Mouse (Mus musculus): Measurements from ENCODE around the gene Zfp541.

Zfp541 gene

DNA sequence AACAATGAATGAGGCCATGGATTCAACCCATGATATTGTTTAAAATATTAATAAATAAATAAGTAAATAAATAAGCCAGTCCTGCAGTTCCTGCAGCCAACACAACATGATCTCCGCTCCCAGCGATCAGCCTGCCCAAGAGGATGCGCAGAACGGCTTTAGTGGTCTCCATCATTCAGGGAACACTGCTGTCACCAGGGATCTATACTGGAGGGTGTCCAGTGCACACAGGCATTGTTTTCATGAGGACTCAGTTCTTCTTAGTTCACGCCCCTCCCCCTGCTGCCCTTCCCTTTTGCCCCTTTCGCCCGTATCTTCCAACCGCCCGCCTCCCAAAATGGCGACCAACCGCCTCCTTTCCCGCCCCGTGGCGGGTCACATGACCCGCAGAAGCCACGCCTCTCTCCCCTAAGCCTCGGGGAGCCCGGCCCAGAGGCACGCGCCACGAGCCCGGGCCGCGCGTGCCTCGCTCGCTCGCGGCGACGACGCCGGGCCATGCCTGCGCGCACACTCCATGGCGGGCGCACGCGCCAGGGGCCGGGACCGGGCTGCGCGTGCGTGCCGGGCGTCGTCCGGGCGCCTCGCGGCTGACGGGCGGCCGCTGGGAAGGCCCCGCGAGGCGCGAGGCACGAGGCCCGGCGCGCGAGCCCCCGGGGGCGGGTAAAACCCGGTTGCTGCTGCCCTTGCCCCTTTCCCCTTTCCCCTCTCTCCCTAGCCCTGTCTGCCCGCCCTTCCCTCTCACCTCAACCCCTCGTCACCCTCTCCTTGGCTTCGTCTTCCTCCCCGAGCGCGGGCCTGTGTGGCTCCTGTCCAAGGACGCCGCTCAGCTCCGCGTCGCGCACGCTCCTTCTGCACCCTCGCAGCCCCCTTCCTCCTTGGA is at the start of gene Zfp541:
Zfp541 (plus strand) TSS at position 596 of the 880 bp plus-strand sequence.
- DNase-seq (ENCODE audit: low read depth, low spot score): no peak

DNA sequence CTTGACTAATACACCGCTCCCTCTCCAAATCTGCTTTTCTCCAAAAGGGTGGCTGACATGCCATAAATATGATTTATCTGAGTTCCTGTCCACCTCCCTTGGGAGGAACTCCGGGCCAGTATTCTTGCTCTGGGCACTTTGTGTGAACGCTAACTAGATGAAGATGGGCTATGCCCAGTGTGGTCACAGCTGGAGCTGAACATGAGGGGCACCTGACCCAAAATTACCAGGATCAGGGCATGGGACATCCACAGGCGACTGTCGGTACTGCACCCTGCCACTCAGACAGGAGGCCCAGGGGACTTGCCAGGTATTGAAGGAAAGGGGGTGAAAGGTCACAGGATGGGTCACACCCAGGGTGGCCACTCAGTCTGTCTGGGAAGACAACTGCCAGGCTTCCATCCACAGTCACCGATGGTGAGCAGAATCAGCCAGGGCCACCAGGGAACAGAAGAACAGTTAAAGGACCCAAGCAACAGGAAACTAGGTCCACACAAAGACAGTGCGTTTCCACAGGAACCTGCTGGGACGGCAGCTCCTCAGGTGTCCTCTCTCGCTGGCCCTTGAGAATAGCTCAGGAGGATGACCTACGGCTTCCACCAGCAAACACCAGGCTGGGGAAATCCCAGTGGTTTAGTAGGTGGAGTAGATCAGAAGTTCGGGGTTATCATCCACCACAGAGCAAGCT is 48.9 kb upstream of the Zfp541 start:
- DNase-seq (ENCODE audit: low read depth, low spot score): peak; percentile 45

GRCm38 (mm10) chr7:16013722-16014275 is 47.8 kb upstream of the Zfp541 start:
- DNase-seq (ENCODE audit: low read depth, low spot score): no peak

DNA sequence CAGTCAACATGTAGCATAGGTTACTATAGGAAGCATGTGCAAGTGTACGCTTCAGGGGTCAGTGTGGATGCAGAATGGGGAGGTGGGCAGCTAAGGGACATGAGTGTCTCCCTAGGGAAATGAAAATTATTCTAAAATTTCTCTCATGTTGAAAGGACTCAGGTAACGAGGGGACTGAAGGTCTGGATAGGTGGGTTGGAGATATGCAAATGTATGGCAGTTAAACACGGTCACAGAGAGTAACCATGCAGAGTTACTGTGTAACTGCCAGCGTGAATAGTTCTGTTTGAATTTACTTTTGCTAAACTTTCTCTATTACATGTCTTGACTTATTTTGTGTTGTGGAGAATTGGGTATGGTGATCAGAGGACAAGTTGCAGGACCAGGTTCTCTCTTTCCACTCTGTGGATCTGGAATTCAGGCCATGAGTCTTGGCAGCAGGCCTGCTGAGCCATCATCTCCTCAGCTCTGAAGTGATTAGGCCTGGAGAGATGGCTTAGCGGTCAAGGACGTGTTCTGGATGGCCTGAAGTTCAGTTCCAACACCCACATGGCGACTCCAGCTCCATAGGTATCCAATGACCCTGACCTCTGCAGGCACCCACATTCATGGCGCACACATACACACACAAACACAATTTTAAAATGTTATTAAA is 47.0 kb upstream of the Zfp541 start:
- no peak for DNase-seq (ENCODE audit: low read depth, low spot score)

DNA sequence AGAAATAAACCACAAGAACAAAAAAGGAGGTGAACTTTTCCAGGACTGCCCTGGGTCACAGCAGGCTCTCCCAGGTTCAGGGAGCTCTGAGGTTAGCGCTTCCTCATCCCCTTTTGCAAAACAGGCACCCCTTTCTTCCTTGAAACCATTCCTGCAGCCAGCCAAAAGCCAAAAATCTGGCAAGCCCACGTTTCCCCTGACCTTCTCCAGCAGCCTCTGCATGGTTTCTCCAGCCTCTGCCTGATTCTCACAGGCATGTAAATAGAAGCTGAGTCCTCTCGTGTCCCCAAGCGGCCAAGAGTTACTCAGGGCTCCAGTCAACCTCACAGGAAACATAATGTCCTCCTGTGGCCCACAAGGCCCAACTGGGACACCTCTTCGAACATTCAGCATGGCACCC is 46.2 kb upstream of the Zfp541 start:
- no peak for DNase-seq (ENCODE audit: low read depth, low spot score)

DNA sequence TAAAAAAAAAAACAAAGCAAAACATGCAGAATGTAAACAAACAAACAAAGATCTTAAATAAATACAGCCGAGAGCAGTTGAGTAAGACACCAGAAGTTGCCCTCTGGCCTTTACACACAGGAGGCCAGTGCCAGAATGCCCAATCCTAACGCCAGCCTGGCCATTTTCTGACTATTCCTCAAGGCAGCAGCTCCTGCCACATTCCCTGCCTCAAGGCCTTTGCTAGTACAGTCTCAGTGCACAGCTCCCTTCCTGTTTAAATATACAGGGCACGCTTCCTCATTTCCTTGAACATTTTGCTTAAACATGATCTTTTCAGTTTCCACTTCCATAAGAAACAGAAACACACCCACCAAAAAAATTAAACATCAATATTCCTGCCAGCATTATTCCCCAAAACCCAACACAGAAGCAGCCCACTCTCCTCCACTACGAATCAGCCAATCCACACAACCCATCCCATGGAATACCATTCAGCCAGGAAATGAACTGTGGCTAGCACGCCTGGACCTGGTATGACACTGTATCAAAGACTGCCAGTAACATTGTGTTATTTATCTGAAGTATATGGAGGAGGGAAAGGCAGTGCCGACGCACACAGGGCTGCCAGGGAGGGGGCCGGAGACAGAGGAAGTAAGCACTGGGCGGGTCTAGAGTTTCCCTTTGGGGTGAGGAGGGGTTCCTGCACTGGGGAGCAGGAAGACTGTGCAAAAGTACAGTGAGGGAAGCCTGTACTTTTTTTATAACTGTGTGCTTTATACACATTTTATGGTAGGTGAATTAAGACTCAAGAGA is 43.4 kb upstream of the Zfp541 start:
- DNase-seq (ENCODE audit: low read depth, low spot score): peak; percentile 70

DNA sequence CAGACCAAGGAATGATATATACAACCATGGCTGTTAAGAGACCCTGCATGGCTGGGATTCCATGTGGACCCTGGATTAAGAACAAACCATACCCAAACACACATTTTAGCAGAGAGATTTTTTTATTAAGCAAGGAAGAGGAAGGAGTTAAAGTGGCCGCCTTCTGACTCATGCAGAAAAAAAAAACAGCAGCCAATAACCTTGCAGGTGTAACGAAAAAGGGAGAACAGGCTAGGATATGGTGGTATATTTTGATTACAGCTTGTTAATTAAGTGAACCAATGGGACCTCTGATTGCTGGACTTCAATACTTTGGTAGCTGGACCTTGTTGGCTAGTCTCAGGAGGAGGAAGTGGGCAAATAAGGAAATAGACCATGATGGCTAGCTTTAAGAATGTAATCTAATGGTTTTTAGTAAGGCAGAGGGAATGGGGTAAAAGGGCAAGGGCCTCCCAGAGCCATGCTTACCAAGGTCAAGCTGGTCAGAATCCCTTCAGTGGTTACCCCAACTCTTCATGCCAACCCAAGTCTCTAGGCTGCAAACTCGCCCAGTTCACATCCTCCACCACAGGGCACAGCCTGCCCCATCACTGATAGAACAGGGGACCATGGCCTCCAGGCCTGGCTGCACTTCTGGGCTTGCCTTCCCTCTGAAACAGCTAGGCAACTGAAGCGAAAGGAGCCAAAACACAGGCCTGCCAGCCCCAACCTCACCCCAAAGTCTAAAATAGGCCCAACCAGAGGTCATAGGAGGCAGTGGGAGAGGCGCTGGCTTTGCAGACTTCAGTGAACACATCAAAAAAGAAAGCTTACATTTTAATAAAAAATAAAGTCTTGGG is 42.1 kb upstream of the Zfp541 start:
- DNase-seq (ENCODE audit: low read depth, low spot score): no peak

DNA sequence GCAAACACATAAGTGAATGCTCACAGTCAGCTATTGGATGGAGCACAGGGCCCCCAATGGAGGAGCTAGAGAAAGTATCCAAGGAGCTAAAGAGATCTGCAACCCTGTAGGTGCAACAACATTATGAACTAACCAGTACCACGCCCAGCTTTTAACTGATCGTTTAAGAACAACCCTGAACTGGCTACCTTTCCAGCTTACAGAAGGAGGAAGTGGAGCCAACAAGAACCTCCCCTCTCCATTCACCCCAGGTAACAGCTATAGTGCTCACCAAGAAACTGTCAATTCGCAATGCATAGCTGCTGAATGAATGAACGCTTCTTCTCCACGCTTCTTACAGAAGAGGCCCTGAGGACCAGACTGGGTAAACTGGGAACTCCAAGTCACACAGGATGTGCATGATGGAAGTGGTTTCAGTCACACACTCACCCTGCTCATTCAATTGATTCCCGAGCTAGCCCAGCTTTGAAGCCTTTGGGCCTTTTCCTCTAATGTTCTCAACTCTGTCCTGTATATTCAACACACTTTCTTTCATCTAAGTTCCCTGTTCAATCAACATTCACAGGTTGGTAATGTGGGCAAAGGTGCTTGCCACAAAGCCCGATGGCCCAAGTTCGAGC is 36.9 kb upstream of the Zfp541 start:
- DNase-seq (ENCODE audit: low read depth, low spot score): no peak

DNA sequence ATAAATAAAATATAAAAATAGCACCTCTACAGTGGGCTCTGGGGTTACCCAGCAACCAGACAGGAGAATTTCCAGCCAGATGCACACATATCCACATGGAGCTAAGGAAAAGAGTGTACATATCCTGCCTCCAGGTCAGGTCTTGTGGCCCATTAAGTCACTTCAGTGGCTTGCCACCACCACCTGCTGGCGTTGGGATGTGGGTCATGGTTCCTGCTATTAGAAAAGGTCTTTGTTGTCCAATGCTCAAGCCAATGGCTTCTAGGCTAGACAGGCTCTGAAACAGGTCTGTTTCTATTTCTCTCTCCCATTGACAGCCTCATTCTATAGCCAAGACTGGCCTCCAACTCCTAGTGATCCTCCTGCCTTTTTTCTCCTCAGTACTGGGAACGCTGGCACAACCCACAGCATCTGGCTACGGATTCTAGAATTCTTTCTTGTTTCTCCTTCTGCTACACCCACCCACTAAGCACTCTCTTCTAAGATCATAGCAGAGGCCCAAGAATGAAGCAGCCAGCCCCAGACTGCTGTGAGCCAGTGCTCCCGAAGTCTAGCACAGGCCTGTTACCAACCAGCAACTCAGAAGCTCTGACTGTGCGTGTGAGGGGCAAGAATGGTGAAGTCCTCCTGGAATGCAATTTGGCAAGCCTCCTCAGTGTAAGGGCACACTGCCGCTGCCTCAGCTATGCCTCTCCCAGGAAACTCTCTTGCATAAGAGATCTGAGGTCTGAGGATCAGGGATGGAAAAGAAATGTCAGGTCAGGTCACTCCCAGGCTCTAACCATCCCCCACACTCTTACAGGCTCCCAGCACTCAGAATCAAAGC is 33.3 kb upstream of the Zfp541 start:
- no peak for DNase-seq (ENCODE audit: low read depth, low spot score)

DNA sequence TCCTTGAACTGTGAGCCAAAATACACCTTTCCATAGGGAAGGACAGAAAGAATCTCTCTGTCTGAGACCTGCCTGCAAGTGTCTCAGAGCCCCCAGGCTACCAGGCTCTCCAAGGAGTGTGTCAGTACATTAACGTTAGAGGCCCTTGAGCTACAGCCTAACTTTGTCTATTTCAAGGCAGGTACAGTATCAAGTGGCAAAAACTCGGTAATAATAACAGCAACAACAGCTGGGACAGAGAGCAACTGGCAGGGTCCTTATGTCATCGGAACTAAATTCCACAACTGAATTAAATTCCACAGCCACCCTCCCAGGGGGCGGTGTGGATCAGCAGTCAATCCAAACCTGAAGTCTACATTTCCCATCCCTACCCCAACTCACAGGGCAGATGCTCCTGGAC is 30.5 kb upstream of the Zfp541 start:
- DNase-seq (ENCODE audit: low read depth, low spot score): no peak

DNA sequence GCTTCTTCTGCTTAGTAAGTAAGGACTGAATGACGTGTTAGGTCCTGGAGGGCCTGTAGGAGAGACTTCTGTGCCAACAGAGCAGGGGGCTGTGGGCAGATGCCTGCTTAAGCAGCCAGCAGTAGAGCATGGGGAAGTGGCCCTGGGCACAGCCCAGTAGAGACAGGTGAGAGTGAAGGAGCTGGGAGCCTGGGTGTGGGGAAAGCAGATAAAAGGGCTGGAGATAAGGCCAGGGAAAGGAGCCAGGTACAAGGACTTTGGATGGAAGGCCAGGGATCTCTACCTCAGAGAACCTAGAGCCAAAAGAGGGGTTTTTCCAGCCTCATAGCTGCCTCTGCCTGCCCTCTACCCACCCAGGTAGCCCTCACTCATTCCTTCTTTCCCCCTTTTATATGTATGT is 28.6 kb upstream of the Zfp541 start:
- no peak for DNase-seq (ENCODE audit: low read depth, low spot score)

- no peak for DNase-seq (ENCODE audit: low read depth, low spot score)
These were observed 27.8 kb upstream of the Zfp541 start for GRCm38 (mm10) chr7:16033580-16034461.

DNA sequence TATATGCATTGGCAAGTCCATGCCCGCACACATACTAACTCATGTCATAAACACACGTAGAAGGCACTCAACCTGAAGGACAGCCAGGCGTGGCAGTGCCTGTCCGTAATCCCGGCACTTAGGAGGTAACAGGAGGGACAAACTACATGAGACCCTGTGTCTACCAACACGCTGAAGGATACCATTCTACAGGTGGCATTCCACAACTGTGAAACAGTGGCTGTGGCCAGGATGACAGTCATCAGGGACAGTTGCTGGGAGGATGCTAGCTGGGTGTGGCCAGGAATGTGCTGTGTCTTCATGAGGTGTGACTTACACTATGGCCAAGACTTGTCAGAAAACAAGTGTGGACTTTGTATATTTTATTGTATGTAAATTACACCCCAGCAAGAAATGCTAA is 24.6 kb upstream of the Zfp541 start:
- DNase-seq (ENCODE audit: low read depth, low spot score): no peak

- DNase-seq (ENCODE audit: low read depth, low spot score): no peak
These were observed 22.3 kb upstream of the Zfp541 start for GRCm38 (mm10) chr7:16039363-16039762.

DNA sequence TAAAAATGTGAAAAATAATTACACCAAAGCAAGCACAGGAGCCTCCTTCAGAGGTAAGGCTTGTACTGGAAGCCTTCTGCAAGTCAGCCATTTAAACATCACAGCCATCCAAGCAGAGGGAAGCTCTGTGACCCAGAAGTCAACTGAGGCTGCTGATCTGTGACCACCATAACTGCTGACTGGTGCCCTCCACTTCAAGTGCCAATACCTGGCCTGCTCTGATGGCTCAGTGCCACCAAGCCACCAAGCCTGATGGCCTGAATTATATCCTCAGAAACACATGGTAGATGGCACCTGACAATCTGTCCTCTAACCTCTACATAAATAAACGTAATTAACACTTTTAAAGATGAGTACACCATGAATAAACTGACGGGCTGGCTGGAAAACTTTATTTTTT is 20.4 kb upstream of the Zfp541 start:
- DNase-seq (ENCODE audit: low read depth, low spot score): no peak

DNA sequence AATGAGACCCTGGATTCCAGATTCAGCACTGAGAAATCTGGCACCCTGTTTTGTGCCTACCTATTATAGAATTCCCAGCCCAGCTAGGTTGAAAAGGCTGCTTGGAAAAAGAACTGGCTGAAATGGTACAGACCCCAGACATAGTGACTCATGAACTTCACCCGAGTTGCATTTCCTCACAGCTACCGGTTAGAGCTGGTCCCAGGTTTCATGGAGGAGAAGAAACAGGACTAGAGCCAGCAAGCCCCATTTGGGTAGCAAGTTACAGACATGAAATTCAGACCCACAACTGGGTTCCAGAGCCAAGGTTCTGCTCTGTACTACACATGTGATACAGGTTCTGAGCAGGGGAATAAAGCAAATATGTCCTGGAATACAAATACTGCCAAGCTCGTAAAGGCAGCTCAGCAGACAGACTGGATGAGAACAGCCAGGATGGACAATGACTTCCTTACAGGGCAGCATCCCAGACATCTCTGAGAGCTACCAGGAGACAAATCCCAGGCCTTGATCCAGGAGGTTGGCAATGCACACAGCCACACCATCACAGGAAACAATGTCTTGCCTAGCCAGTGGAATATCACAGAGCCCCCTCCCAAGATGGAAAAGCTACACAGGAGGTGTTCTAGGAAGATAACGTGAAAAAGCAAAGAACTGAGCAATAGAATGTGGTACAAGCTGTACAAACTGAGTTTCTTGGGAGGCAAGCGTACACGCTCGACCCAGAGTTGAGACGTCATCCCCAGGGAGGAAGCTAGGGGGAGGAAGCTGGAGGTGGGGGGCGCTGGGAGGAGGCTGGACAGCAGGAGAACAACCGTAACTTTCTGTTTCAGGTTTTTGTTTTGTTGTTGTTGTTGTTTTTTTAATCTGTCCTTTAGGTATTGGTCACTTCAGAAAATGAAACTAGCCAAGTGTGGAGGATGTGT is 18.5 kb upstream of the Zfp541 start:
- no peak for DNase-seq (ENCODE audit: low read depth, low spot score)

- no peak for DNase-seq (ENCODE audit: low read depth, low spot score)
These were observed 17.7 kb upstream of the Zfp541 start for GRCm38 (mm10) chr7:16043861-16044435.
